Comparison of ENCODE assay signal across 8 mouse cellular contexts in genomic region chr5:124598224-124599174, GRCm38 (mm10). TPM values are rescaled to one million over a fixed set of nuclear protein-coding genes. Genes with fewer than 3 reads are reported as not detected.
DNase-seq lines count a peak whose midpoint lies in the region; ATAC-seq lines count a peak whose summit lies in the region.

No protein-coding gene starts in this region.

- no peaks in the 10 kb centered on the region for H3K9me3 ChIP-seq in heart, embryonic 11.5 days (replicated peaks; ENCODE audit: control insufficient read depth, low read length)
- no peaks in the 10 kb centered on the region for H3K9me3 ChIP-seq in kidney, embryonic 14.5 days (ENCODE audit: control insufficient read depth, low read length)
- H3K9me3 ChIP-seq in limb, embryonic 13.5 days = no peaks in the 10 kb centered on the region
- no peaks in the 10 kb centered on the region for H3K9me3 ChIP-seq in midbrain, embryonic 15.5 days

- H3K4me3 ChIP-seq in heart, embryonic 11.5 days (ENCODE audit: low read depth, low read length) = peak overlapping the region; percentile 93
- peak overlapping the region; percentile 86 for H3K4me3 ChIP-seq in kidney, embryonic 14.5 days (ENCODE audit: low read length)
- peak overlapping the region; percentile 83 for H3K4me3 ChIP-seq in limb, embryonic 13.5 days
- H3K4me3 ChIP-seq in midbrain, embryonic 15.5 days = peak overlapping the region; percentile 91

- peak; percentile 91 for ATAC-seq in heart, embryonic 11.5 days (replicated peaks; ENCODE audit: insufficient number of reproducible peaks, low FRiP score, low TSS enrichment)
- ATAC-seq in kidney, embryonic 14.5 days (ENCODE audit: low FRiP score, low TSS enrichment) = peak; percentile 100
- peak; percentile 100 for ATAC-seq in limb, embryonic 13.5 days (ENCODE audit: low FRiP score, low read depth)
- peak; percentile 100 for ATAC-seq in midbrain, embryonic 15.5 days (replicated peaks)

- peaks cover 5% of the 10 kb centered on the region for H3K4me1 ChIP-seq in heart, embryonic 11.5 days (ENCODE audit: control insufficient read depth, insufficient read depth, low read length)
- H3K4me1 ChIP-seq in kidney, embryonic 14.5 days (ENCODE audit: control insufficient read depth, insufficient read depth, low read length) = peaks cover 3% of the 10 kb centered on the region; the same call in 1 of the 2 replicates
- peaks cover 9% of the 10 kb centered on the region for H3K4me1 ChIP-seq in limb, embryonic 13.5 days
- peaks cover 19% of the 10 kb centered on the region for H3K4me1 ChIP-seq in midbrain, embryonic 15.5 days

- H3K27me3 ChIP-seq in heart, embryonic 11.5 days (ENCODE audit: control insufficient read depth, insufficient read depth, low read length) = no peaks in the 10 kb centered on the region
- no peaks in the 10 kb centered on the region for H3K27me3 ChIP-seq in kidney, embryonic 14.5 days (ENCODE audit: control insufficient read depth, insufficient read depth, low read length)
- no peaks in the 10 kb centered on the region for H3K27me3 ChIP-seq in limb, embryonic 13.5 days
- no peaks in the 10 kb centered on the region for H3K27me3 ChIP-seq in midbrain, embryonic 15.5 days (replicated peaks)

- DNase-seq in B cell, adult 2 months = peak; percentile 70 to 72
- peak; percentile 73 for DNase-seq in c-Kit-positive CD71-negative TER-119-negative erythroid progenitor cells, embryonic 14.5 days (ENCODE audit: low read depth)
- DNase-seq in fat pad, adult 2 months (ENCODE audit: extremely low read depth, low read depth, low spot score) = peak; percentile 81
- DNase-seq in spleen, adult 18-20 months = peak; percentile 49 to 56

- peak overlapping the region; percentile 90 for H3K4me2 ChIP-seq in heart, embryonic 11.5 days
- peak overlapping the region; percentile 65 for H3K4me2 ChIP-seq in kidney, embryonic 14.5 days (replicated peaks; ENCODE audit: low read depth, low read length)
- H3K4me2 ChIP-seq in limb, embryonic 13.5 days (replicated peaks) = peak overlapping the region; percentile 96
- H3K4me2 ChIP-seq in midbrain, embryonic 15.5 days = peak overlapping the region; percentile 98

- WGBS in heart, embryonic 11.5 days (ENCODE audit: insufficient replicate concordance) = 7% methylated on average over 30 of the region's 30 CpGs
- WGBS in kidney, embryonic 14.5 days = 7% methylated on average over 30 of the region's 30 CpGs
- WGBS in limb, embryonic 13.5 days = 8% methylated on average over 30 of the region's 30 CpGs
- WGBS in midbrain, embryonic 15.5 days = 7% methylated on average over 30 of the region's 30 CpGs

- peak overlapping the region; percentile 78 for H3K9ac ChIP-seq in heart, embryonic 11.5 days (ENCODE audit: low read depth, low read length)
- peak overlapping the region; percentile 62 for H3K9ac ChIP-seq in kidney, embryonic 14.5 days (ENCODE audit: low read depth, low read length)
- H3K9ac ChIP-seq in limb, embryonic 13.5 days = peak overlapping the region; percentile 73
- peak overlapping the region; percentile 77 for H3K9ac ChIP-seq in midbrain, embryonic 15.5 days

- no peak overlapping the region for H3K27ac ChIP-seq in heart, embryonic 11.5 days (ENCODE audit: low read depth, low read length)
- no peak overlapping the region for H3K27ac ChIP-seq in kidney, embryonic 14.5 days (ENCODE audit: low read depth, low read length)
- no peak overlapping the region for H3K27ac ChIP-seq in limb, embryonic 13.5 days
- peak overlapping the region; percentile 64 for H3K27ac ChIP-seq in midbrain, embryonic 15.5 days

- peaks cover 13% of the 10 kb centered on the region; the same call in 1 of the 2 replicates for H3K36me3 ChIP-seq in heart, embryonic 11.5 days (ENCODE audit: control insufficient read depth, insufficient read depth, low read length)
- H3K36me3 ChIP-seq in kidney, embryonic 14.5 days (ENCODE audit: control insufficient read depth, insufficient read depth, low read length) = peaks cover 35% of the 10 kb centered on the region
- peaks cover 35% of the 10 kb centered on the region for H3K36me3 ChIP-seq in limb, embryonic 13.5 days
- peaks cover 26% of the 10 kb centered on the region for H3K36me3 ChIP-seq in midbrain, embryonic 15.5 days (replicated peaks)

RNA-seq across cellular contexts. Expression of gene Gtf2h3, which starts 19.6 kb away (rescaled TPM):
- polyA plus RNA-seq in heart, embryonic 11.5 days (2014; fragmentation: Nextera tagmentation; extraction: Ambion mirVana) = 36.8 and 39.7 TPM in 2 replicates
- 73.7 and 79.8 TPM in 2 replicates for polyA plus RNA-seq in kidney, embryonic 14.5 days (2014; fragmentation: Nextera tagmentation; extraction: Ambion mirVana)
- polyA plus RNA-seq in limb, embryonic 13.5 days (2015; fragmentation: Nextera tagmentation; extraction: Ambion mirVana) = 74.4 and 78.5 TPM in 2 replicates
- 45.1 and 48.1 TPM in 2 replicates for polyA plus RNA-seq in midbrain, embryonic 15.5 days (2015; fragmentation: Nextera tagmentation; extraction: Ambion mirVana)

RNA-seq across cellular contexts. Expression of gene Eif2b1, which starts 19.6 kb away (rescaled TPM):
- 70.0 and 72.9 TPM in 2 replicates for polyA plus RNA-seq in heart, embryonic 11.5 days (2014; fragmentation: Nextera tagmentation; extraction: Ambion mirVana)
- polyA plus RNA-seq in kidney, embryonic 14.5 days (2014; fragmentation: Nextera tagmentation; extraction: Ambion mirVana) = 84.8 and 85.1 TPM in 2 replicates
- polyA plus RNA-seq in limb, embryonic 13.5 days (2015; fragmentation: Nextera tagmentation; extraction: Ambion mirVana) = 67.9 and 76.0 TPM in 2 replicates
- polyA plus RNA-seq in midbrain, embryonic 15.5 days (2015; fragmentation: Nextera tagmentation; extraction: Ambion mirVana) = 62.6 and 63.4 TPM in 2 replicates

RNA-seq across cellular contexts. Expression of gene Atp6v0a2, which starts 29.9 kb away (rescaled TPM):
- 35.6 and 38.6 TPM in 2 replicates for polyA plus RNA-seq in heart, embryonic 11.5 days (2014; fragmentation: Nextera tagmentation; extraction: Ambion mirVana)
- 28.4 and 51.6 TPM in 2 replicates for polyA plus RNA-seq in kidney, embryonic 14.5 days (2014; fragmentation: Nextera tagmentation; extraction: Ambion mirVana)
- polyA plus RNA-seq in limb, embryonic 13.5 days (2015; fragmentation: Nextera tagmentation; extraction: Ambion mirVana) = 54.1 and 54.7 TPM in 2 replicates
- polyA plus RNA-seq in midbrain, embryonic 15.5 days (2015; fragmentation: Nextera tagmentation; extraction: Ambion mirVana) = 40.0 and 44.4 TPM in 2 replicates

RNA-seq across cellular contexts. Expression of gene Ddx55, which starts 45.8 kb away (rescaled TPM):
- 7.5 and 8.4 TPM in 2 replicates for polyA plus RNA-seq in heart, embryonic 11.5 days (2014; fragmentation: Nextera tagmentation; extraction: Ambion mirVana)
- polyA plus RNA-seq in kidney, embryonic 14.5 days (2014; fragmentation: Nextera tagmentation; extraction: Ambion mirVana) = 14.0 and 17.3 TPM in 2 replicates
- polyA plus RNA-seq in limb, embryonic 13.5 days (2015; fragmentation: Nextera tagmentation; extraction: Ambion mirVana) = 17.5 and 17.8 TPM in 2 replicates
- polyA plus RNA-seq in midbrain, embryonic 15.5 days (2015; fragmentation: Nextera tagmentation; extraction: Ambion mirVana) = 26.7 and 30.5 TPM in 2 replicates

RNA-seq across cellular contexts. Expression of gene Tmed2, which starts 58.0 kb away (rescaled TPM):
- 490 and 526 TPM in 2 replicates for polyA plus RNA-seq in heart, embryonic 11.5 days (2014; fragmentation: Nextera tagmentation; extraction: Ambion mirVana)
- polyA plus RNA-seq in kidney, embryonic 14.5 days (2014; fragmentation: Nextera tagmentation; extraction: Ambion mirVana) = 457 and 564 TPM in 2 replicates
- 590 and 600 TPM in 2 replicates for polyA plus RNA-seq in limb, embryonic 13.5 days (2015; fragmentation: Nextera tagmentation; extraction: Ambion mirVana)
- 321 and 332 TPM in 2 replicates for polyA plus RNA-seq in midbrain, embryonic 15.5 days (2015; fragmentation: Nextera tagmentation; extraction: Ambion mirVana)
